Mouse (Mus musculus) cortical plate, adult 2 months (tissue): ENCODE data around the gene Pkd1l2.

ENCODE experiments used
- CTCF ChIP-seq: fragments of 200-500 bp; IDR thresholded peaks from 2 replicates; pipeline ENCODE4 v1.5.1; 2011; ENCODE audit warnings: mild to moderate bottlenecking, control low read depth, low read length; ENCODE audit not compliant: insufficient read depth; ENCODE audit errors: extremely low read depth
- POLR2A ChIP-seq: fragments of 200-500 bp; IDR thresholded peaks from 2 replicates; pipeline ENCODE4 v1.6.1; 2011; ENCODE audit warnings: mild to moderate bottlenecking, low read length, control low read depth; ENCODE audit not compliant: insufficient read depth; ENCODE audit errors: extremely low read depth

DNA sequence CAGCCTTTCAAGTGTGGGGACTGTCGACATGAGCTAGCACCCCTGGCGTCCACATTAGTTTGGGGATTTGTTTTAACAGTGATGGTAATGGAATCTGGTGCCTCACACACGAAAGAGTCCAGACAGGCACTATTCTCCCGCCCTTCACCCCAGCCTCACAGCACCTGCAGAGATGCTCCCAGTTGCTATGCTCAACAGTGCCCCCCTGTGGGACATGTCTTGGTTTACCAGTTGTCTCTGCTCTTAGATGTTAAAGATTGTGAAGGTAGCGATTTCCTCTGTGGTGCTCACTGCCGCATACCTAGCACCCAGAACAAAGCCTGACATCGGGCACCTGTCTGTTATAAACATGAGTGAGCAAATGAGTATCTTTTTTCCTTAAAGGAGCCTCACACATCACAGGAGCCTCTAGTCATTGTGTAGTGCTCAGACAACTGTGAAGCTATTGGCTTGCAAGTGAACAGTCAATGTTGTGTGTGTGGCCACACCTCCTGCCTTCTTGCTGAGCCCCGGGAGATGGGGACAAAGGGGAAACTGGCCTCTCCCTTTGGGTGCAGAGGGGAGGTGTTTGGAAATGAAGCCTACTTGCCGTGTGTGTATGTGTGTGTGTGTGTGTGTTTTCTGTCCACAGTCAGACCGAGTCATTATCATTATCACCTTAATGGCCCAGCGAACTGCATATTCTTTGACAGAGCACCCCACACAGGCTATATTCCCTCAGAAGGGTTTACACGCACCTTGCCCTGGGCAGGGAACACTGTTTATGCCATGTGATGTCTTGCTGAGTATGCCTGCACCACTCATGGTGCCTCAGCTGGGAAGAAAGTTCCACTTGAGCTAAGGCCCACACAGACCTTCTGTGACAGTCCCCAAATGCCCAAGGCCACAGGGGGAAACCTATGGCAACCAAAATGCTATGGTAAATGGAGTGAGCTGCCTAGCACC is 28.8 kb downstream of the Pkd1l2 start:
- TF ChIP-seq POLR2A = no peak
- TF ChIP-seq CTCF = peak; percentile 33; the same call in 1 of the 2 replicates
